Mouse (Mus musculus): Measurements from ENCODE around the gene Fam198b.
"Not testable (repeated sequence)": the region's sequence is repeated elsewhere in the genome, so short reads cannot be mapped to it uniquely, and the experiment has no call there.

The Fam198b gene

DNA sequence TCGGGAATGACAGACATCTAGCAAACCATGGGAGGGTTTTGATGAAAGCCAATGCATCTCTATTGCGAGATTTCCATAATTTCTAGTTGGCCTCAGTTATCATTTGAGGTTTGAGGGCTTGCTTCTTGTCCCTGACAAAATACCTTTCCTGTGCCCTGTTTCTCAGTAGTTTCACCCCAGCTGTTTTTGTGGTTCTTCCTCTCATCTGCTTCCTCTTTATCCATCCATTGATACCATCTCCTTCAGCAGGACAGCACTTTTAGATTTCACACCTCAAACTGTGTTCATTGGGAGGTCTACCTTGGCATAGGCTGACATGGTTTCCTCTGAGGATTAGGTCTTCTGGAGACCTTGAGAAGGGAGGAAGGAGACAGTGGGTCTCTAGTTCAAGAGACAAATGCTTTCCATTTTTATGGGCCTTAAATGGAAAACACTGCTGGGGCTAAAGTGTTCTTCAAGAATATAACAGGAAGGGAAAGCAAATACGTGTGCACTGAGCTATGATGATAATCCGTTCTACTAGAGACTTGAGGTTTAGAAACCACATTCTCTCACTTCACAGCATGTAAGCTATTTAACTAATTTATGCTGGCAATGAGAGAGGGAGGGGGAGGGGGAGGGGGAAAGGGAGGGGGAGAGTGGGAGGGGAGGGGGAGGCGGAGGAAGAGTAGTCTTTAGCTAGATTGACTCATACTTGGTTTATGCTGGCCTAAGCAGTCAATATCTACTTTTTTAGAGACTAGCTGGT, 41.8 kb downstream of the Fam198b start:
- no peak for DNase-seq (ENCODE audit: low spot score in 2 of 2)

DNA sequence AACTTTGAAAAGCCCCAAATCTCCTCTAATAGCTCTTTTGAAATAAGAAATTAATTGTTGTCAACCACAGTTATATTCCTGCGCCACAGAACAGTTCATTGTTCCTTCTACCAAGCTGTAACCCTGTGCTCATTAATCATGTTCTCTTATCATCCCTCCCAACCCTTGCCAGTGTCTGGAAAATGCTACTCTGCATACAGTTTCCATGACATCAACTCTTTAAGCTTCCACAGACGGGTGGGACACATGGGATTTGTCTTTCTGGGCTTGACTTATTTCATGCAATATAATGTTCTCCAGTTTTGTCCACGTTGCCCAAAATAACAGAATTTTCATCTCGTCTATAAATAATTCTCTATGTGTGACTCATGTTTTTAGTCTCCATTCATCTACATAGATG, 42.7 kb downstream of the Fam198b start:
- no peak for DNase-seq (ENCODE audit: low spot score in 2 of 2)

DNA sequence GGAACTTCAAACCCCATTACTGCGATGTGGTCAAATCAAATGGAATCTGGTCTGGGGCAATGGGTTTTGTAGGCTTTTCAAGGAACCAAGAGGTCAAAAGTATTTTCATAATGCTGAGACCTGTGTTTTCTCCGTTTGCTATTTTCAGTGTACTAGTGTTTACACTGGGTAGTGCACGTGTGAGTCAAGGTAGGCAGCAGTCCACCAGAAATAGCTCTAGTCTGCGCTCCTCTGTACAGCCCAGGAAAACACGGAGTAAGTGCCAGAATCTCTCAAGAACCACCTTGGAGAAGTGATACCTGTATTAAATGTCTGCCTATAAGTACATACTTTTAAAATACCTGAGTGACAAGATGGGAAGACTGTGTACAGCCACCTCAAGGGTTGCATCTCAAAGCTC, 44.1 kb downstream of the Fam198b start:
- no peak for DNase-seq (ENCODE audit: low spot score in 2 of 2)

DNA sequence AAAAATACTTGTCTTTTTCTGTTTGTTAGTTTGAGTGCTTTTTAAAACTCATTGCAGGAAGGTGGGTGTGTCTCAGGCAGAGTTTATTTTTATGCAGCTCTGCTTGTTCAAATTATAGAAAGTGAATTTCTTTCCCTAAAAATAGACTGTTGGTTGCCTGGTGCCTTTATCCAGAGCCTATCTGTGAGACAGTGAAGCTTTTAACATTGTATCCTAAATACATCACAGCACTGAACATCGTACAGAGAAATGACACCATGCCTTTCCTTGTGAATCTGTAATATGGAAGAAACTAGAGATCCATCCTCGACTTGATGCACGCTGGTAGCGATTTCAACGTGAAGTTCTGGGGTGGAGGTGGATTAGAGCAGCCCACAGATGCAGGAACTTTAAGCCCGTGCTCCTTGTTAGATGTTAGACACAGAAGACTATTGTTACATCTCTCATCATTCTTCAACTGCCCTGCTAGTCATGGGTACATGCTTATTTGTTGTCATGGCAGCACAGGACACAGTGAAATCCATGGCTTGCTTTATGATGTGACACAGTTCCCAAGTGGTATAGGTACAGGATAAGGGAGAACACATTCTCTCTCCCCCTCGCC, 45.9 kb downstream of the Fam198b start:
- DNase-seq (ENCODE audit: low spot score in 2 of 2) = no peak

DNA sequence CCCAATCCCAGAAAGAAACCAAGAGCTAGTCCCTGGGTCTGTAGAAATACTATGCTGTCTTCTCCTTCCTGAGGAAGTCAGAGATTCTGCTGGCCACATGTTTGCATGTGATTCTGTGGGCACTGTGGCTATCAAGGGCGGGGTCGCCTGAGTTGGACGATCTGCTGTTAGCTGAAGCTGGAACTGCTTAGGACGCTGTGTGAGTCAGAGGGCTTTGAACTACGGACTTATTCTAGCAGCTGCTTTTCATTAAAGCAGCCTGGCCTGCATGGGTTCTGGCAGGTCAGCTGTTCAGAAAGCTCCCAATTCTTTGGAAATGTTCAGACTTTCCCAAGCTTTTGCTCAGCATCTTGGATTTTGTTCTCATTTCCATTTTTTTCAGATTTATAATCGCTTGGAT, 51.9 kb downstream of the Fam198b start:
- peak in 1 of 2 experiments; percentile 44 for DNase-seq (ENCODE audit: low spot score in 2 of 2)

DNA sequence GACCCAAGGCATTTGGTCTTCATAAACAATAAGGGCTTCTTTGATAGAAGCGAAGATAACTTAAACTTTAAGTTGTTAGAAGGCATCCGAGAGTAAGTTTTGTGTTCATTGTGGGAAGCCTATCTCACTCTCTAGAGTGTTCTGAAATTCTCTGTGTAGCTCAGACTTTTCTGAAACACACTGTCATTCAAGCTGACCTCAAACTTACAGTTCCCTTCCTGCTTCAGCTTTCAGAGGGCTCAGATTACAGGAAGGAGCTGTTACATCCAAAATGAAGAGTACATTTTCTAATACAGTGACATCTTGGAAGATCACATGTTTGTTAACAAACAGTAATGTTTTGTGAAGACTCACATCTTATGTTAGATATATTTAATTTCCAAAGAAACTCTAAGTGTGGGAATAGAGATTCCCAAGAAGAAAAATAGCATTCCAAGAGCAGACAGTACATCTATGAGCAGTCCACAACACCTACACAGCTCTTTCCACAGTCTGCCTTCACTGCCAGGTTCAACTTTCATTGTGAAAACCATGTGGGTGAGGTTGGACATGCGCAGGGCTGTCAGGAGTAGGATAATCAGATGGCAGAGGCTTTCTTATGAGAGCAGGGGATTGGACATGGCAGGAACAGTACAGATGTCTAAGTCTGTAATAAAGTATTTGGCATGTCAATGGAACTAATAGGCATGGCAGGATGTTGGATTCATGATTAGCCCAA, 52.6 kb downstream of the Fam198b start:
- DNase-seq (ENCODE audit: low spot score in 2 of 2) = no peak

DNA sequence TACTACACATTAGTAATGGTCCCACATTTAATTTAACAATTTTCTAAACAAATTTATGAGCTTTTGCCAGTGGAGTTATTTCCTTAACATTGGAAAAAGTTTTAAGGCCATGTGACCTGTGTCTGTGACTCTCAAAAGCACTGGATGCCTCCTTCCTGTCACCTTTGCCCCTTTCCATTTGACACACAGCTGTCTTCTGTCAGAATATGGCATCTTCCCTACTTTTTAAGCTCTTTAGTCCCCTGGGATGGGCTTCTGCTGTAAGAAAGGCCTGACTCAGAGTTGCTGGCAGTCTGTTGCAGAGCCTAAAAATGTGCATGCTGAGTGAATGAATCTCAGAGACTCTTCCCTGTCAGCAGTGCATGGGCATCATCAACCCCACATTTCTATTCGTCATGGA, 63.4 kb downstream of the Fam198b start:
- no peak for DNase-seq (ENCODE audit: low spot score in 2 of 2)

DNA sequence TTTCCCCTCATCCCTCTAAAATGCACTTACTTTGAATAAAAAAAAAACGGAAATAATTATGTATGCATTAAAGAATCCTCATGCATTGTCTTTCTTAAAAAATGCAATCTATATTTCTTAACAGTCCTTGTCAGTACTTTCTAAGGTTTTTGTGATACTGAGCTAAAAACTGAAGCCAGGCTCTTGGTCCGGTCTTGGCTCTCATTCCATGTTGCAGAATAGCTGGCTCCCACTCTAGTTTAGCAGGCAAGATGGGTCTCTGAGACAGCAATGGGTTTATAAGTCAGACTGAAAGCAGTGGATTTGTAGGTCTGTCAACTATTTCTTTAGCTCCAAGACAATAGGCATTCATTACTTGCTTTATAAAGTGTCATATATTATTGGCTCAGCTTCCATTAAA, 63.8 kb downstream of the Fam198b start:
- DNase-seq (ENCODE audit: low spot score in 2 of 2) = no peak

DNA sequence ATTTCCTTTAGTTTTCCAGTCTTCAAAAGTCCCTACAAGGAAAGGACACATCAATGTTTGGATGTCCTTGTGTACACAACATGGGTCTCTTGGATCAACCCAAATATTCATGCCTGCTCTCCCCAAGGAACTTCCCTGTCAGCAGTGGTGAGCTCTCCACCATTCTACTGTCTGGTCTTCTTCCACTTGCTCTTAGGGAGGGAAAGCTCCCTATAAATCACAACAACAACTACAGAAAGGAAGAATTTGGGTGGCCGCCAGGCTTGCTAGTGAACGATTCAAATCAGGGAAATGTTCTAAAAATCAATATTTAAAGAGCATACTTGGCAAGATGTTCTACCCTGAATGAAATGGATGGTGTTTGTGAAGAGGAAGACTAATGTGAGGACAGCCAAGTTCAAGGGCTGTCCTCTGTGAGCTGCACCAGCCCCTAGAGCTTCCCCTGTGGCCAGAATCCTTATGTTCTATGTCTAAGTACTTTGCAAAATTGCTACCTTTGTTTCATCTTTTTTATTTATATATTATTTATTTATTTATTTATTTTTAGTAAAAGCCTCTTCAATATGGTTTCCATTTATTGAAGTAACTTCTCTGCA, 68.9 kb downstream of the Fam198b start:
- DNase-seq (ENCODE audit: low spot score in 2 of 2) = peak; percentile 22 to 64

DNA sequence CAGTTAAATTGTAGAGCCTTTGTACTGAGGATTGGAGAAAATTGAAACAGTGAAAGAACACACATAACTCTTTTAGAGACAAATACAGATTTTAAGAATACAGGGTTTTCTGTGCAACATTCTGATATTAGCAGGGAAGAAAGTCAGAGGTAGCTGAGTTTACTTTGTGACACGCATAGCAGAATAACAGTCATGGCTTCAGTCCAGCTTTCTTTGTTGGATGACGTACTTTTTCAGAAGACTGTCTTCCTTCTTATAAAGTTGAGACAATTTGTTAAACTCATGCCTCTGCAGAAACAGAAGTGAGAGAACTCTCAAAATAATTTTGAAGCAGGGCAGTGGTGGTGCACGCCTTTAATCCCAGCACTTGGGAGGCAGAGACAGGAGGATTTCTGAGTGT, 70.9 kb downstream of the Fam198b start:
- no peak for DNase-seq (ENCODE audit: low spot score in 2 of 2)

DNA sequence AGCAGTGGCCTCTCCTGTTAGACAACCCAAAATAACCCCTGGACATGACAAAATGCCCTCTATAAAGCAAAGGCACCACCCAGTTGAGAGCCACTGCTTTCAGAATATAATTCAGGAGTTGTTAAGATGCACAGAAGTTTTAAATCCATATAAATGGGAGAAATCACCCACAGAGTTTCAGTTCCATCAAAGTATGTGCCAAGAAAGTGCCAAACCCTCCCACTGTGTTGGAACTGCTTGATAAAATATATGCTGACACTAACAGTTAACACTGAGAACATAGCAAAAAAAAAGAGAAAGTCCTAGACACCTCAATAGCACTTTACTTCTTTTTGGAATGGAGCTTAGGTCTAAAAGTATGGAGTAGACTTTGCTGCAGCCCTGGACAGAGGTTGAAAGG, 72.5 kb downstream of the Fam198b start:
- no peak for DNase-seq (ENCODE audit: low spot score in 2 of 2)

DNA sequence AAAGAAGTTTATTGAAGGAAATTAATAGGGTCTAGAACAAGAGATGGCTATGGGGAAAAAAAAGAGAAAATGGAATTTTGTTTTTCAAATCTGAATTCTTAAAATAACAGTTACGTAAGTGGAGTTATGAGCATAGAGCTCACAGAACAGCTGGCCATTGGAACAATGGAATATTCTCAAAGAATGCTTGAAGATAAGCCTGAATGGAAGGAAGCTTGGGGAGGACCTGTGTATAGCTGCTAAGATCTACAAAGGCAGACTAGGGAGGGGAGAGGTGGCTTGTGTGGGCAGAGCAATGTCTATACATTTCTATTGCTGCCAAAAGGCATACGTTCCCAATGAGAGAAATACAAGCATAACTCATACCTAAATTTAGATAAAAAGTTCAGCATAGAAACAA, 73.4 kb downstream of the Fam198b start:
- no peak for DNase-seq (ENCODE audit: low spot score in 2 of 2)

DNA sequence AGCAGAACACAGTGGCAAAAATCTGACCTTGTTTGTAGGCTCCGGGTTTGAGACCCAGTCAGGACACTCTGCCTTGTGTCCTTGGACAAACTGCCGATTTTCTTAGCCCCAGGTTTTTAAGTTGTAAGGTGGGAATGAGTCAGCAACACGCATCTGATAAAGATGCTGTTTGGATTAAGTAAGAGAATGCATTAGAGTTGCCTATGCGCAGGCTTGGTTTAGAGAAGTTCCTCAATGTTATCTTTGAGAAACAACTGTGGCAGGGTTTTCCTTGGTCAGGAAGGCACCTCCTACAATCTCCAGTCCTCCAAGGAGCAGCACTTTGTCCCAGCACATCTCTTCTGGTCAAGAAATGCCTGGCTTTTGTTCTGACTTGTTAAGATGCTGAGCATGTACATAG, 82.4 kb downstream of the Fam198b start:
- no peak for DNase-seq (ENCODE audit: low spot score in 2 of 2)

DNA sequence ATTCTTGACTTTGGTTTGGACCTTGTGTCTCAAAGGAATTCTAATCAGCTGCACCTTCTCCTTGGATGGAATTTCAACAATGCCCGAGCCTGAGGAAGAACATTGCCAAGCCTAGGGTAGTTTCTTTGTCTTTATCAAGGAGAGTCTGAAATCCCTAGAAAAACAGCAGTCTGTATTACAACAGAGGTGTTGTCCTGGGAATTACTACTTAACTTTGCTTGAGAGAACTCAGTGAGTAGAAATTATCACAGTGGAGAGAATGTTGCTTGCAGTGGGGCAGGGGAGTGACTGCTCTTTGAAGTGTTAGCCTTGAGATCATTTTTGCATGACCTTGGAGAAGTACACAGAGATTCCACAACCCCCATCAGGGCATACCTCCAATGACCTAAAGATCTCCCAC, 83.0 kb downstream of the Fam198b start:
- no peak for DNase-seq (ENCODE audit: low spot score in 2 of 2)

DNA sequence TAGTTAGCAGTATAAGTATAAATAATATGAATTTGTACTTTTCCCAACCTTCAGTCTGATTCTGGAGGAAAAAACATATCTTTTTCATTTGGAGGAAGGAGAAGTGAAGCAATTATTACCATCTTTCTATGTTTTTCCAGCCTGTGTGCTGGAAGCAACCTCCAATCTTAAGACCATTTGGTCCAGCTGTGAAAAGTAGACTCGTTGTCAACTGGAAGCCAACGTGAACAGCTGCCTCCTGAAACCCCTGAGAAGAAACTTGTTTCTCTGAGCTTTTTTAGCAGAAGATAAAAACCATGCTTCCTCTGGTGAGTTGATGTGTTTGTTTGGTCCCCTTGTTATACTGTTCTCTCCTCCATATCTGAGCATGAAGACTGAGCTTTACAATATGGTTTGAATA, 84.1 kb downstream of the Fam198b start:
- DNase-seq (ENCODE audit: low spot score in 2 of 2) = no peak

DNA sequence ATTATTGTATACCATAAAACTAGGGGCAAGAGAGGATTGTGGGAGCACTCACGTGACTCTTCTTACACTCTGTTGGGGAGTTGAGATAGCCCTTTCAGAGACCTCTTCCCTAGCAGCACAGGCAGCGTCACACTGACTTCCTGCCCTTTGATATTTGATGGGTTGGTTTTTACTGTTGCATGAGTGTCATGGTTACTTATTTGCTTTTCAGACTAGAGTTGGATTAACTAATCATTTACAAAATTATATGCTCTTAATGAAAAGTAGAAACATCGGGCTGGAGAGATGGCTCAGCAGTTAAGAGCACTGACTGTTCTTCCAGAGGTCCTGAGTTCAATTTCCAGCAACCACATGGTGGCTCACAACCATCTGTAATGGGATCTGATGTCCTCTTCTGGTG, 85.2 kb downstream of the Fam198b start:
- DNase-seq (ENCODE audit: low spot score in 2 of 2) = not testable (repeated sequence)

DNA sequence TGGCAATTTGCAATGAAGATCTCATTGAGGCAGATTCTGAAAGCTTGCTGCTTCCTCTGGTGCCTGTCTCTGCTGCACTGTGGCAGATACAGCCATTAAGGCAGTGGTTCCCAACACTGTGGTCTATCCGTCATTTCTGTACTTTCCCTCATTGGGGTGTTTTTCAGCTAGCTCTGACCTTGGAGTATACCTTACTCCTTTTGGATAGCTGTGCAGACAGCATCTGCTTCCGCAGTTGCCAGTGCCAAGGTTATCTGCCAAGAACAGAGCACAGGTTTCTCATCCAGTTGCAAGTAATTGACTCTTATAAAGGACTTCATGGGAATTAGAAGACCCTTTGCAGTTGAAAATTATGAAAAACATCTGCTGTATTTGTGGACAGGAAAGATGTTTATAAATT, 85.7 kb downstream of the Fam198b start:
- no peak for DNase-seq (ENCODE audit: low spot score in 2 of 2)

DNA sequence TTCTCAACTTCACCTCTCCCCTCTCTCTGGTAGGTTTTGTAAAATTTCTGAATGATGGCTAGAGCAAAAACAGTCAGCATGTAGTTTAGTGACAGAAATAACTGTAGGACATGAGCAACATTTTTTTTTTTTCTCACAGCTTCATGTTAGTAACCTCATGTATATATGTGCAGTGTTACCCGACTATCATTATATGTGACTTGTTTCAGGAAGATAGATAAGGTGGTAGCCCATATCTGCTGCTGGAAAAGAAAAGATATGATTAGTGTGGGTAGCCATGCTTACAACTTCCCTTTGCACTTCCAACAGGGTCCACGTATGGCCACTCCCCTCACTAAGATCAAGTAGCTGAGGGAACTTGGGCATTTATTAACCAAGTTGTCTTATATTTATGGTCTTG, 86.2 kb downstream of the Fam198b start:
- DNase-seq (ENCODE audit: low spot score in 2 of 2) = no peak

DNA sequence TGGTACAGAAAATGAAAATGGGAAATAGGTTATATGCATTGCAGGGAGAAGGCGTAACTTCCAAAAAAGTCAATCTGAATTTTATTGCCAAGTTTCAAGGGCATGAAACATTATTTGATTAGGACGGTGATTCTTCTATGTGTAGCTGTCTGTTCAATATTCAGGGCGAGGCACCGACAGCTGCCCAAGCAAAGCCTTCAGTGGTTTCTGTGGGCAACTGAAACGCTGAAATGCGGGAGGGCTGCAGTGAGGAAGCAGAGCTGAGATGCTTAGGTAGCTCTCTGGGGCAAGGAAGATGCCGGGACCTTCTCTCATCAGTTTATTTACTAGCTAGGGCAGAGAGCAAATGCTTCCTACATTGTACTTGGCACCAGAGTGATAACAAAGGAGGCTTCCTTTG, 87.2 kb downstream of the Fam198b start:
- no peak for DNase-seq (ENCODE audit: low spot score in 2 of 2)

DNA sequence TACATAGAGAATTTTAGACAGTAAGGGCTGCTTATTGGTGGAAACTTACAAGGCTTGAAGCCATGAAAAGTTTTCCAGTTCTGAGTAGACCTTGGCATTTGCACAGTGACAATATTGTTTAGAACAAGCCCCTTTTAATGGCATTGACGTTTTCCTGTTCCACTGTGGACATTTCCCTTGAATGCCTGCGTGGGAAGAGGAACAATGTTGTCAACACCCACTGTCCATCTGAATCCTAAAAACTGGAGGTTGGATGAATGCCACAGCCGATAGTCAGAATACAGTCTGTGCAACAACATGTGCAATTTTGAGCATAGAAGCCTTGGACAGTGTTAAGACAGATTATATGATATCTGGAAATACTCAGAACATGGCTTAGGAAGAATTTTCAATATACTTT, 92.5 kb downstream of the Fam198b start:
- DNase-seq (ENCODE audit: low spot score in 2 of 2) = no peak

DNA sequence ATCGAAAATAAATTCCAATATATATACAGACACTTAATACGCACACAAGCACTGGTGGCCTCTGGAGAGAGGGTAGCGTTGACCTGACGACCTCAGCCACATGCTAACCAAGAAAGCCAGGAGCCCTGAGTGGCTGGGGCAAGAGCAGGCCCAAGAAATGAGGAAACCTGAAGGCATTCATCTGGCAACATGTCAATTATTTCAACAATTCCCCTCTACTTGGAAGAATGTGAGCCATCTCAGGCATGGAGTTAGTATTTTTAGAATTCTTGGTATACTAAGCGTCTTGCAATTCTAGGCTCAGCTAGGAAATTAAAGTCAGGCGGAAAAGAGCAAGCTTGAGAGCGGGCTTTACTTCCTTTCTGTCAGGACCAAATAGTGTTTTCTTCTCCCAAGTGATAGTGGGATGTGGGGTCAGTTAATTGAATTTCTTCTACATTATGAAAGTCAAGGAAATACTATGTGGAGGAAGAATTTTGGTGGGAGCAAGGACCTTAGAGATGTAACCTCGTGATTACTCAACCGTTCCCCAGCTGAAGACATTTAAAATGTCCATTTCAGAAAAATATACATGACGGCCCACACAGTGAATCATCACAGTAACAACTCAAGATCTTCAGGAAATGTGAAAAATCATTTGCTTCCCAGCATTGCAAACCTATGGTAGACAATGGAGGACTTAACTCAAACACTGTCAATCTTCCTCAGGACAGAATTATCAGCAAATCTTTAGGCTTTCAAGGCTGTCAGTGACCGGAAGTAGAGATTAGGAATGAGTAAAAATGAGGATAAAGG, 93.5 kb downstream of the Fam198b start:
- no peak for DNase-seq (ENCODE audit: low spot score in 2 of 2)

DNA sequence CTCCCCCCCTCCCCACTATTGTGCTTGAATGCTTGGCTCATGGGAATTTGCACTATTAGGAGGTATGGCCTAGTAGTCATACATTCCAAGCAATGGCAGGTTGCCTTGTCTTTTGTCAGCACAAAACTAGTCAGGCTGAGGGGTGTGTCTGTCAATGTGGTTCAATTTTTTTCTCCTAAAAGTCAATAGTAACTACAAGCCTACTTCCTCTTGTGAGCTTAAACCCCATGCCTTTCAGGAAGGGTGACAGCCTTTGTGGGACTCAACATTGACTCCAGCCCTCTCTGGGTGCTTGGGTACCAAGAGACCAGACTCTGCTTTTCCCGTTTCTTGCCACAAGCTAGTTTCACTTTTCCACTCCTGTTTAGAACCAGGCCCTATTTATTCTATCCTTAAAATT, 96.4 kb downstream of the Fam198b start:
- no peak for DNase-seq (ENCODE audit: low spot score in 2 of 2)

Data from urinary bladder, postnatal 4 days (tissue).